Mouse (Mus musculus) lung, embryonic 15.5 days (tissue): ENCODE data around the gene U2af1. TPM values are rescaled to one million over a fixed set of nuclear protein-coding genes. Genes with fewer than 3 reads are reported as not detected.
A peak's percentile ranks its signal among the peaks of the same experiment; 100 is the strongest.
"Not testable (repeated sequence)": the region's sequence is repeated elsewhere in the genome, so short reads cannot be mapped to it uniquely, and the experiment has no call there.

Experiments used
- ATAC-seq: fragments of 200-750 bp; cut with Nextera tagmentation; 2 replicates; pipeline ENCODE4 v1.8.0; 2017; ENCODE audit warnings: moderate number of reproducible peaks, borderline replicate concordance; ENCODE audit not compliant: low FRiP score, low TSS enrichment; ENCODE audit errors: extremely low read depth
- H3K27ac ChIP-seq: fragments of 300-500 bp; sonication (generic); 2 replicates; pipeline ENCODE4 v1.5.1; 2015; ENCODE audit warnings: moderate library complexity, mild to moderate bottlenecking, inconsistent platforms
- H3K27me3 ChIP-seq: fragments of 300-500 bp; sonication (generic); 2 replicates; pipeline ENCODE4 v1.6.1; 2015; ENCODE audit warnings: inconsistent platforms
- H3K36me3 ChIP-seq: fragments of 300-500 bp; sonication (generic); 2 replicates; pipeline ENCODE4 v1.6.1; 2015; ENCODE audit warnings: inconsistent platforms
- H3K4me1 ChIP-seq: fragments of 300-500 bp; sonication (generic); 2 replicates; pipeline ENCODE4 v1.6.1; 2015; ENCODE audit warnings: inconsistent platforms
- H3K4me2 ChIP-seq: fragments of 300-500 bp; sonication (generic); 2 replicates; pipeline ENCODE4 v1.6.1; 2015; ENCODE audit warnings: inconsistent platforms, mild to moderate bottlenecking, moderate library complexity
- H3K4me3 ChIP-seq: fragments of 300-500 bp; sonication (generic); 2 replicates; pipeline ENCODE4 v1.5.1; 2015; ENCODE audit warnings: mild to moderate bottlenecking, inconsistent platforms
- H3K9ac ChIP-seq: fragments of 300-500 bp; sonication (generic); 2 replicates; pipeline ENCODE4 v1.6.1; 2015; ENCODE audit warnings: inconsistent platforms
- H3K9me3 ChIP-seq: fragments of 300-500 bp; sonication (generic); 2 replicates; pipeline ENCODE4 v1.6.1; 2016; ENCODE audit warnings: inconsistent platforms
- WGBS: fragments of 180-500 bp; shearing (Covaris S2); methylation state at CpG from one replicate; pipeline ENCODE4 v1.1.7; 2015; 5-methylcytosine and 5-hydroxymethylcytosine counted together
- polyA plus RNA-seq: library from polyadenylated mRNA; unstranded; fragments of >200 nt; fragmentation: Nextera tagmentation; extraction: Ambion mirVana; gene quantifications from 2 replicates; pipeline ENCODE4 v1.2.1, GENCODE M21; 2015

Gene U2af1
- polyA plus RNA-seq, 1 experiment from 2014 or later = 332 TPM

DNA sequence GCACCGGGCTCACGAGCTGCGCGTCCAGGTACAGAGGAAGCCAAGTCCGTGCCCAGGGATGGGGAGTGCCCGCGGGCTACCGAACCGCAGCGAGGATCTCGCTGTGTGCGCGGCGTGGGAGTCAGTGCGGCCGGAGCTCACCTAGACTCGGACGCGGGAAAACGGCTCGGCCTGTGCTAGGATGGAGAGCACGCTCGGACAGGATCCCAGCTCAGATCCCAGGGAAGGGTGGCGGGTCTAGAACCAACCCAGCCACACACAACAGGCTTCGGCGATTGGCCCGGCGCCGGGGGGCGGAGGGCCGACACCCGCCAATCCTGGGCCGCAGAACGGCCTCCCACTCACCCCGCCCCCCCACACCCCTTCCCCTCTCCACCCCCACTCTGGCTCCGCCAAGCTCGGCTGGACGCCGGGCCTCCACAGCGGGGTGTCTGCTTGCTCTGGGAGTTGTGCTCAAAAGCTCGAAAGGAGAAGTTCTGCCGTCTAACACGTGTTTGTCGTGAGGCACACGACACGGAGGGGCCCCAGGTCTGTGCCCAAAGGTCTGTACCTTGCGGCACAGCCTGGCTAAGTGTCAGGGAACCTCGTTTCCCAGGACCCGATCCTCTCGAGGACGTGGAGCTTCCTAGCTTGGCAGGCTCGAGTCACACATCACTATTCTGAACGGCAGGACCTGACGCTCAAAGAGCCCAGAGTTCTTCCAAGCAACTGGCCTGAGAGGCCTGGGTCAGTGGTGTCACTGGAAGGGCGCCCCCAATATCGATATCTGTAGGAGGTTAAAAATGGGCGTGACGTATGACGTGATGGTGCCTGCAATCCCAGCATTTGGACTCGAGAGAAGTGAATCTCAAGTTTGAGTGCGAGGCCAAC is 21.5 kb downstream of the U2af1 start, which contains the start of gene Cbs:
Gene Cbs (minus strand): TSS at position 297 of the 870 bp plus-strand sequence.
- Histone ChIP-seq H3K27ac (peak within 1 kb of the TSS; percentile 42; the same call in 1 of the 2 replicates), H3K4me3 (peak within 1 kb of the TSS; percentile 51), H3K4me1 (peaks cover 24% of the 10 kb centered on the region), H3K27me3 (peaks cover 14% of the 10 kb centered on the region), H3K36me3 (no peaks in the 10 kb centered on the region), H3K9ac (peak within 1 kb of the TSS; percentile 45), H3K4me2 (peak within 1 kb of the TSS; percentile 99), H3K9me3 (no peaks in the 10 kb centered on the region)
- peak; percentile 95 for ATAC-seq
- 2% methylated on average over 61 of the region's 61 CpGs for WGBS

- Histone ChIP-seq H3K4me2 (peak overlapping the region; percentile 99), H3K4me1 (peaks cover 24% of the 10 kb centered on the region)
These were observed 22.3 kb downstream of the U2af1 start for GRCm38 (mm10) chr17:31636277-31636941.

GRCm38 (mm10) chr17:31635781-31636180 is 22.9 kb downstream of the U2af1 start:
- peaks cover 14% of the 10 kb centered on the region for H3K27me3 ChIP-seq
- no peak overlapping the region for H3K27ac ChIP-seq
- ATAC-seq = no peak
- H3K9ac ChIP-seq = no peak overlapping the region
- no peaks in the 10 kb centered on the region for H3K36me3 ChIP-seq
- peaks cover 24% of the 10 kb centered on the region for H3K4me1 ChIP-seq
- peak overlapping the region; percentile 99; the same call in 1 of the 2 replicates for H3K4me2 ChIP-seq
- WGBS = 44% methylated on average over 11 of the region's 11 CpGs
- no peak overlapping the region for H3K4me3 ChIP-seq
- H3K9me3 ChIP-seq = no peaks in the 10 kb centered on the region

More at GRCm38 (mm10) chr17:31636277-31636941, 22.3 kb downstream of the U2af1 start:
- no peaks in the 10 kb centered on the region for H3K9me3 ChIP-seq
- peaks cover 14% of the 10 kb centered on the region for H3K27me3 ChIP-seq
- H3K36me3 ChIP-seq = no peaks in the 10 kb centered on the region
- no peak overlapping the region for H3K27ac ChIP-seq
- WGBS = 3% methylated on average over 45 of the region's 45 CpGs
- peak overlapping the region; percentile 45; the same call in 1 of the 2 replicates for H3K9ac ChIP-seq
- H3K4me3 ChIP-seq = peak overlapping the region; percentile 51
- peak; percentile 27; the same call in 1 of the 2 replicates for ATAC-seq

DNA sequence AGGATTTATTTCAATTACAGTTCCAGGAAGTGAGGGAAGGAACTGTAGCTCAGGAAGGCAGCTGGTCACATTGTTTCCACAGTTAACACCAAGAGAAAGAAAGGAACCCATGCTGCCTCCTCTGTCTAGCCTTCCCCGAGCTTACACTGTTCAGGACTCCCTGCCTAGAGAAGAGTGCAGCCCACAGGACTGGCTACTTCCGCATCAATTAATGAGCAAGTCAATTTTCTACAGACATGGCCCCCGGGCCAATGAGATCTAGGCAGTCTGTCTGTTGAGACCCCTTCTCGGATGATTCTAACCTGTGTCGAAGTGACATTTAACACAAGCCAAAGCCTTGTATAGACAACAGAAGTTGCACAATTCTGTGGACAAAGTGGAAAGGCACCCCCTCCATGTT is 23.8 kb downstream of the U2af1 start:
- Histone ChIP-seq H3K27me3 (peaks cover 14% of the 10 kb centered on the region), H3K4me2 (no peak overlapping the region), H3K27ac (no peak overlapping the region), H3K9ac (no peak overlapping the region), H3K4me3 (no peak overlapping the region), H3K4me1 (peaks cover 24% of the 10 kb centered on the region), H3K36me3 (no peaks in the 10 kb centered on the region), H3K9me3 (no peaks in the 10 kb centered on the region)
- ATAC-seq = no peak
- 79% methylated on average over 5 of the region's 5 CpGs for WGBS

GRCm38 (mm10) chr17:31633007-31633406 is 25.7 kb downstream of the U2af1 start:
- Histone ChIP-seq H3K4me1 (peaks cover 18% of the 10 kb centered on the region), H3K9me3 (no peaks in the 10 kb centered on the region), H3K36me3 (no peaks in the 10 kb centered on the region), H3K27me3 (peaks cover 14% of the 10 kb centered on the region), H3K4me3 (no peak overlapping the region), H3K27ac (no peak overlapping the region), H3K9ac (no peak overlapping the region), H3K4me2 (no peak overlapping the region)
- ATAC-seq = no peak
- WGBS = 57% methylated on average over 6 of the region's 6 CpGs

- WGBS = 71% methylated on average over 10 of the region's 10 CpGs
- Histone ChIP-seq H3K4me1 (peaks cover 3% of the 10 kb centered on the region), H3K4me3 (no peak overlapping the region), H3K27ac (no peak overlapping the region), H3K9ac (no peak overlapping the region), H3K4me2 (no peak overlapping the region), H3K9me3 (no peaks in the 10 kb centered on the region), H3K27me3 (peaks cover 8% of the 10 kb centered on the region), H3K36me3 (no peaks in the 10 kb centered on the region)
- no peak for ATAC-seq
These were observed 27.5 kb downstream of the U2af1 start for GRCm38 (mm10) chr17:31631081-31631800.

DNA sequence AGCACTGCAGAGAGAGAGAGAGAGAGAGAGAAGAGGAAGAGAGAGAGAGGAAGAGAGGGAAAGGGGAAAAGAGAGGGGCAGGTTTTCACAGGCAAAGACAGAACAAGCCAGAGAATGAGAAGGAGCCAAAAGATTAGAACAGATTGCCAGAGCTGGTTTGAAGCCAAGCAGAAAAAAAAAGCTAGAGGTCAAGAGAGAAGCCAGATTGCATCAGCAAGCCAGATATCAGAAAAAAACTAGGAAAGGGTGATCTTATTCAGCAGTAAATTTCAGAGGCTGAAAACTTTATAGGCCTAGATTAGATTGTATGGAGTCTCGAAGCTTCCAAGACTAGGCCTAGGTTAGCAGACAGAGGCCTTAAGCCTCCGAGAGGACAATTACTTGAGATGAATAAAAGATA is 30.7 kb downstream of the U2af1 start:
- WGBS = 89% methylated on average over 2 of the region's 2 CpGs
- no peaks in the 10 kb centered on the region for H3K36me3 ChIP-seq
- no peaks in the 10 kb centered on the region for H3K9me3 ChIP-seq
- H3K4me2 ChIP-seq = no peak overlapping the region
- no peaks in the 10 kb centered on the region for H3K4me1 ChIP-seq
- H3K27me3 ChIP-seq = no peaks in the 10 kb centered on the region
- H3K4me3 ChIP-seq = no peak overlapping the region
- no peak overlapping the region for H3K27ac ChIP-seq
- no peak overlapping the region for H3K9ac ChIP-seq
- ATAC-seq = no peak

GRCm38 (mm10) chr17:31623101-31623500 is 35.6 kb downstream of the U2af1 start:
- Histone ChIP-seq H3K9me3 (no peaks in the 10 kb centered on the region), H3K27me3 (no peaks in the 10 kb centered on the region), H3K27ac (no peak overlapping the region), H3K4me3 (no peak overlapping the region), H3K4me1 (no peaks in the 10 kb centered on the region), H3K4me2 (no peak overlapping the region), H3K9ac (no peak overlapping the region), H3K36me3 (no peaks in the 10 kb centered on the region)
- whole genome bisulfite sequencing = 84% methylated on average over 4 of the region's 4 CpGs
- ATAC-seq = no peak

- no peaks in the 10 kb centered on the region; the same call in 1 of the 2 replicates for H3K4me1 ChIP-seq
- no peak overlapping the region for H3K4me3 ChIP-seq
- no peak overlapping the region for H3K27ac ChIP-seq
- no peak overlapping the region for H3K9ac ChIP-seq
- H3K9me3 ChIP-seq = no peaks in the 10 kb centered on the region
- H3K4me2 ChIP-seq = no peak overlapping the region
- H3K36me3 ChIP-seq = 0 out of 2 replicates have a peak, but pooled peaks cover 4% of the 10 kb centered on the region
- ATAC-seq = no peak
- H3K27me3 ChIP-seq = no peaks in the 10 kb centered on the region
- 51% methylated on average over 4 of the region's 4 CpGs for WGBS
These were observed 45.5 kb downstream of the U2af1 start for GRCm38 (mm10) chr17:31613086-31613755.

GRCm38 (mm10) chr17:31609895-31610294 is 48.8 kb downstream of the U2af1 start:
- H3K9ac ChIP-seq = no peak overlapping the region
- 87% methylated on average over 3 of the region's 3 CpGs for WGBS
- peaks cover 12% of the 10 kb centered on the region for H3K36me3 ChIP-seq
- no peaks in the 10 kb centered on the region; the same call in 1 of the 2 replicates for H3K4me1 ChIP-seq
- no peak overlapping the region for H3K4me2 ChIP-seq
- no peak overlapping the region for H3K27ac ChIP-seq
- H3K27me3 ChIP-seq = no peaks in the 10 kb centered on the region
- ATAC-seq = no peak
- H3K9me3 ChIP-seq = no peaks in the 10 kb centered on the region
- H3K4me3 ChIP-seq = no peak overlapping the region

- H3K27ac ChIP-seq, H3K4me3 ChIP-seq, ATAC-seq, H3K9me3 ChIP-seq, H3K4me2 ChIP-seq, H3K27me3 ChIP-seq, H3K4me1 ChIP-seq, H3K9ac ChIP-seq: not testable (repeated sequence)
- H3K36me3 ChIP-seq = peaks cover 20% of the 10 kb centered on the region
- WGBS = 94% methylated on average over 3 of the region's 3 CpGs
These were observed 49.5 kb downstream of the U2af1 start for GRCm38 (mm10) chr17:31609173-31609572.
